Mouse (Mus musculus): ENCODE data around the gene Bag6.

The Bag6 gene

GRCm38 (mm10) chr17:35196321-35196641 lies 61.3 kb downstream of the Bag6 start:
- DNase-seq: no peak
